Mouse (Mus musculus) CH12.LX (cell line): ENCODE measurements around the gene Gm20388. TPM values are rescaled to one million over a fixed set of nuclear protein-coding genes. Genes with fewer than 3 reads are reported as not detected.

Source experiments
- DNase-seq: peaks from one replicate; pipeline ENCODE4 v3.0.0-alpha.2; 2013; ENCODE audit errors: extremely low read depth
- H3K27ac ChIP-seq: 2 replicates; pipeline ENCODE4 v1.5.1; 2012; ENCODE audit warnings: low read depth, mild to moderate bottlenecking, control low read depth, moderate library complexity; ENCODE audit not compliant: insufficient read depth
- H3K27me3 ChIP-seq: replicated peaks from 2 replicates; pipeline ENCODE3; 2012; ENCODE audit warnings: inconsistent platforms
- H3K36me3 ChIP-seq, 2 experiments: replicated peaks in 1 of 2; 2 replicates each; pipeline versions ENCODE3 to v1.6.1; 2012; ENCODE audit warnings: inconsistent platforms in 1 of 2, low read length in 1 of 2, mild to moderate bottlenecking in 1 of 2, mixed read lengths in 1 of 2, moderate library complexity in 1 of 2; ENCODE audit not compliant: control insufficient read depth in 1 of 2, insufficient read depth in 1 of 2
- H3K4me1 ChIP-seq, 2 experiments: 2 replicates each; pipeline ENCODE4 v1.6.1; 2012; ENCODE audit warnings: inconsistent platforms in 1 of 2, moderate library complexity in 1 of 2; ENCODE audit not compliant: insufficient read depth in 2 of 2, control insufficient read depth in 1 of 2
- H3K4me2 ChIP-seq: 2 replicates; pipeline ENCODE4 v1.6.1; 2012; ENCODE audit warnings: low read depth, mild to moderate bottlenecking, control low read depth; ENCODE audit not compliant: poor library complexity, insufficient read depth, severe bottlenecking
- H3K4me3 ChIP-seq, 3 experiments: fragments of 150-350 bp in 1 of 3; sonication (generic) in 1 of 3; replicated peaks in 1 of 3; 2 replicates each; pipeline versions ENCODE3 to v1.5.1; 2011 to 2012; ENCODE audit warnings: low read depth in 2 of 3, low read length in 2 of 3, mild to moderate bottlenecking in 2 of 3, moderate library complexity in 2 of 3, control low read depth in 1 of 3, improper control_type of control experiment in 1 of 3, inconsistent platforms in 1 of 3, mixed read lengths in 1 of 3; ENCODE audit not compliant: poor library complexity in 1 of 3
- H3K79me2 ChIP-seq: replicated peaks from 2 replicates; pipeline ENCODE4 v1.6.1; 2012; ENCODE audit warnings: mild to moderate bottlenecking, moderate library complexity; ENCODE audit not compliant: control insufficient read depth, poor library complexity, insufficient read depth, severe bottlenecking; ENCODE audit errors: extremely low read depth
- H3K9ac ChIP-seq: 2 replicates; pipeline ENCODE4 v1.6.1; 2012; ENCODE audit warnings: low read depth, mild to moderate bottlenecking, control low read depth, moderate library complexity; ENCODE audit not compliant: insufficient read depth
- H3K9me3 ChIP-seq: replicated peaks from 2 replicates; pipeline ENCODE3; 2012; ENCODE audit warnings: low read length, inconsistent platforms, mixed read lengths
- CHD2 ChIP-seq: IDR thresholded peaks from 2 replicates; pipeline ENCODE4 v1.6.1; 2011; ENCODE audit warnings: low read length, improper control_type of control experiment
- CTCF ChIP-seq, 2 experiments: IDR thresholded peaks in 1 of 2; conservative IDR thresholded peaks in 1 of 2; 2 replicates each; pipeline ENCODE4 v1.5.1; 2011 to 2012; ENCODE audit warnings: low read depth in 2 of 2, low read length in 2 of 2, improper control_type of control experiment in 1 of 2, inconsistent platforms in 1 of 2, mild to moderate bottlenecking in 1 of 2, moderate library complexity in 1 of 2
- E2F4 ChIP-seq: IDR thresholded peaks from 2 replicates; pipeline ENCODE4 v1.6.1; 2011; ENCODE audit warnings: low read depth, low read length, improper control_type of control experiment; ENCODE audit not compliant: insufficient replicate concordance
- ELF1 ChIP-seq: IDR thresholded peaks from 2 replicates; pipeline ENCODE4 v1.6.1; 2014; ENCODE audit warnings: low read depth, mild to moderate bottlenecking, inconsistent platforms, low read length, improper control_type of control experiment
- ETS1 ChIP-seq: conservative IDR thresholded peaks from 2 replicates; pipeline ENCODE4 v1.6.1; 2012; ENCODE audit warnings: low read depth, mild to moderate bottlenecking, inconsistent platforms, low read length, improper control_type of control experiment, moderate library complexity
- GABPA ChIP-seq: IDR thresholded peaks from 2 replicates; pipeline ENCODE4 v1.6.1; 2012; ENCODE audit warnings: low read depth, low read length, improper control_type of control experiment, inconsistent platforms; ENCODE audit not compliant: insufficient replicate concordance
- HCFC1 ChIP-seq: IDR thresholded peaks from 2 replicates; pipeline ENCODE4 v1.6.1; 2012; ENCODE audit warnings: low read depth, mild to moderate bottlenecking, inconsistent platforms, low read length, improper control_type of control experiment
- JUND ChIP-seq: conservative IDR thresholded peaks from 2 replicates; pipeline ENCODE4 v1.6.1; 2011; ENCODE audit warnings: low read depth, low read length, improper control_type of control experiment
- KAT2A ChIP-seq: IDR thresholded peaks from 2 replicates; pipeline ENCODE4 v1.6.1; 2012; ENCODE audit warnings: low read length, improper control_type of control experiment, inconsistent platforms; ENCODE audit not compliant: insufficient replicate concordance
- MAX ChIP-seq: IDR thresholded peaks from 2 replicates; pipeline ENCODE4 v1.6.1; 2011; ENCODE audit warnings: low read length, improper control_type of control experiment
- MAZ ChIP-seq: IDR thresholded peaks from 2 replicates; pipeline ENCODE4 v1.6.1; 2012; ENCODE audit warnings: low read depth, mild to moderate bottlenecking, inconsistent platforms, low read length, improper control_type of control experiment, moderate library complexity
- MEF2A ChIP-seq: IDR thresholded peaks from 2 replicates; pipeline ENCODE4 v1.6.1; 2014; ENCODE audit warnings: low read depth, mild to moderate bottlenecking, inconsistent platforms, low read length, improper control_type of control experiment, borderline replicate concordance
- NELFE ChIP-seq: IDR thresholded peaks from 2 replicates; pipeline ENCODE4 v1.6.1; 2011; ENCODE audit warnings: low read depth, low read length, improper control_type of control experiment
- NRF1 ChIP-seq: IDR thresholded peaks from 2 replicates; pipeline ENCODE4 v1.6.1; 2014; ENCODE audit warnings: low read depth, mild to moderate bottlenecking, inconsistent platforms, low read length, improper control_type of control experiment, moderate library complexity
- POLR2A ChIP-seq: IDR thresholded peaks from 2 replicates; pipeline ENCODE4 v1.6.1; 2011; ENCODE audit warnings: low read depth, mild to moderate bottlenecking, improper control_type of control experiment, low read length
- POLR2AphosphoS2 ChIP-seq: IDR thresholded peaks from 2 replicates; pipeline ENCODE4 v1.6.1; 2011; ENCODE audit warnings: low read depth, low read length, improper control_type of control experiment
- RAD21 ChIP-seq: IDR thresholded peaks from 2 replicates; pipeline ENCODE4 v1.6.1; 2011; ENCODE audit warnings: low read depth, mild to moderate bottlenecking, low read length, improper control_type of control experiment, moderate library complexity
- SMC3 ChIP-seq: IDR thresholded peaks from 2 replicates; pipeline ENCODE4 v1.6.1; 2011; ENCODE audit warnings: low read depth, low read length, improper control_type of control experiment
- TCF12 ChIP-seq: IDR thresholded peaks from 2 replicates; pipeline ENCODE4 v1.6.1; 2014; ENCODE audit warnings: low read depth, mild to moderate bottlenecking, inconsistent platforms, low read length, improper control_type of control experiment
- UBTF ChIP-seq: IDR thresholded peaks from 2 replicates; pipeline ENCODE4 v1.6.1; 2012; ENCODE audit warnings: low read depth, mild to moderate bottlenecking, inconsistent platforms, low read length, improper control_type of control experiment, moderate library complexity
- USF1 ChIP-seq: IDR thresholded peaks from 2 replicates; pipeline ENCODE4 v1.6.1; 2014; ENCODE audit warnings: low read depth, mild to moderate bottlenecking, inconsistent platforms, low read length, improper control_type of control experiment
- ZC3H11A ChIP-seq: IDR thresholded peaks from 2 replicates; pipeline ENCODE4 v1.6.1; 2012; ENCODE audit warnings: low read depth, mild to moderate bottlenecking, inconsistent platforms, low read length, improper control_type of control experiment
- ZKSCAN1 ChIP-seq: IDR thresholded peaks from 2 replicates; pipeline ENCODE4 v1.6.1; 2012; ENCODE audit warnings: low read depth, inconsistent platforms, low read length, improper control_type of control experiment, borderline replicate concordance
- dilution Hi-C: fragments of 300-500 bp; cut with MboI; formaldehyde crosslinking; loops from 2 replicates; pipeline ENCODE4 v1.14.3; 2020; ENCODE audit warnings: low sequenced_read_pairs; ENCODE audit not compliant: extremely low pct_unique_long_range_greater_than_20kb, extremely low pct_ligation_motif_present
- in situ Hi-C: fragments of 300-500 bp; cut with MboI; formaldehyde crosslinking; loops from 3 replicates; pipeline ENCODE4 v1.14.3; 2019; ENCODE audit warnings: low sequenced_read_pairs, low pct_ligation_motif_present, low pct_unique_long_range_greater_than_20kb, mixed read lengths
- polyA plus RNA-seq: library from polyadenylated mRNA; unstranded; fragments of >175 nt; gene quantifications from 2 replicates; pipeline ENCODE4 v1.2.1, GENCODE M21; 2012; ENCODE audit warnings: low read depth; ENCODE audit not compliant: insufficient read length
- total RNA-seq, 2 experiments: library from RNA; depleted of rRNA; stranded (reverse); fragments of 300-350 nt in 1 of 2; fragments of >200 nt in 1 of 2; gene quantifications; 2 replicates each; pipeline ENCODE4 v1.2.3; 2012 to 2014

Gm20388 gene
- total and polyA plus RNA-seq, 3 experiments: 14.8 to 26.3 (median 22.2) TPM

DNA sequence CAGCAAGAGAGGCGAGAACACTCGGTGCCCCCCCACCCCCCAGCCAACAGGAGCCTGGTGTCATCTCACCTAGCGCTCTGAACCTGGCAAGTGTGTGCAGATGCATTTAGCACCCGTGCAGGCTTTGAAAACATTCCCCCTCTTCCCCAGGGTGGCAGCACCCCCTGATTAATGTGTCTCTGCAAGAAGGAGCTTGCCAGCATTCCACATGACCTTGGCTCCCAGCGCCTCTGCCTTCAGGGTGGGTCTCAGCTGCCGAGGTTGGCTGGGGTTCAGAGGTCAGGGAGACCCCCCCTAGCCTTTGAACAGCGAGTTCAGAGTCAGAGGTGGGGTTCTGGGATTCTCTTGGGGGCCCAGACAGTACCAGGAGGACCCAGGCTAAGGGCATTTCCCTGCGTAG lies 601.1 kb downstream of the Gm20388 start:
- no peak overlapping the region for H3K4me2 ChIP-seq
- peaks cover 31 to 82% of the 10 kb centered on the region in 2 experiments for H3K4me1 ChIP-seq
- dilution Hi-C loops (no loop called here), in situ Hi-C loops (loop anchor here (10.0 kb wide), 1 partner anchor 177 kb away; no protein-coding TSS in a partner anchor)
- H3K27me3 ChIP-seq: no peaks in the 10 kb centered on the region
- no peak overlapping the region for H3K4me3 ChIP-seq
- peaks cover 52% of the 10 kb centered on the region for H3K79me2 ChIP-seq
- H3K27ac ChIP-seq: no peak overlapping the region
- peaks cover 11% of the 10 kb centered on the region for H3K9me3 ChIP-seq
- TF ChIP-seq ELF1 (no peak), NRF1 (no peak), HCFC1 (no peak), MAX (no peak), POLR2A (no peak), E2F4 (no peak), NELFE (no peak), USF1 (no peak), ZC3H11A (no peak), CTCF (conservative IDR thresholded peaks at IDR 0.05 in 1 of 2, IDR thresholded peaks at IDR 0.05 in 1 of 2; ENCODE audit: low read depth in 2 of 2, low read length in 2 of 2) (no peak), KAT2A (no peak), CHD2 (no peak), UBTF (no peak), SMC3 (no peak), RAD21 (no peak)
- H3K36me3 ChIP-seq: peaks cover 3 to 62% of the 10 kb centered on the region in 2 experiments
- H3K9ac ChIP-seq: no peak overlapping the region
- DNase-seq: no peak

DNA sequence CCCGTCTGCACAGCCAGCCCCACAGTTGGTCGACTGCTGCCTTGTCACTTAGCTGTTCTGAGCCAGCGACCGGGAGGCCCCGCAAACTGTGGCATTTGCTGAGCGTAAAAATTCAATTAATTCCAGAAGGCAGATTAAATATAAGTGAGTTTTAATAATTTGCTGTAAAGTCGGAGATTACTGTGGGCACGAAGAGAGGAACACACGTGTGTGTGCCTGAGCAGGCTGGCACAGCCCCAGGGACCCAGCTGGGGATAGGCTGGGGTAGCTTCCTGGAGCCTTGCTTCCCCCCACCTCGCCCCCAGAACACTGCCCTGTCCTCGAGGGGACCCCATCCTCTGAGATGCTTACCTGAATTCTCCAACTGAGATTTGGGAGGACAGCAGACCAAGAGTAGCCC lies 601.7 kb downstream of the Gm20388 start:
- Histone ChIP-seq H3K4me1 (peaks cover 31 to 84% of the 10 kb centered on the region in 2 experiments), H3K36me3 (peaks cover 3 to 61% of the 10 kb centered on the region in 2 experiments), H3K4me2 (no peak overlapping the region), H3K79me2 (peaks cover 49% of the 10 kb centered on the region), H3K9ac (no peak overlapping the region), H3K4me3 (no peak overlapping the region), H3K9me3 (peaks cover 11% of the 10 kb centered on the region), H3K27ac (no peak overlapping the region), H3K27me3 (no peaks in the 10 kb centered on the region)
- in situ Hi-C loops (loop anchor here (10.0 kb wide), 1 partner anchor 178 kb away; no protein-coding TSS in a partner anchor), dilution Hi-C loops (no loop called here)
- no peak for DNase-seq
- TF ChIP-seq JUND: no peak
- no peak for TF ChIP-seq MEF2A
- TF ChIP-seq ETS1: no peak
- TF ChIP-seq GABPA: no peak
- no peak for TF ChIP-seq ZKSCAN1
- no peak for TF ChIP-seq MAZ
- no peak for TF ChIP-seq POLR2AphosphoS2
- no peak for TF ChIP-seq SMC3
- TF ChIP-seq TCF12: no peak
